Mouse (Mus musculus): ENCODE measurements at regions not wholly inside any gene's neighbourhood (a gene's known extent, or its start where the extent isn't known, plus 50 kb on each side); places are given as distances from the start of the nearest gene placed in this dataset.

DNA sequence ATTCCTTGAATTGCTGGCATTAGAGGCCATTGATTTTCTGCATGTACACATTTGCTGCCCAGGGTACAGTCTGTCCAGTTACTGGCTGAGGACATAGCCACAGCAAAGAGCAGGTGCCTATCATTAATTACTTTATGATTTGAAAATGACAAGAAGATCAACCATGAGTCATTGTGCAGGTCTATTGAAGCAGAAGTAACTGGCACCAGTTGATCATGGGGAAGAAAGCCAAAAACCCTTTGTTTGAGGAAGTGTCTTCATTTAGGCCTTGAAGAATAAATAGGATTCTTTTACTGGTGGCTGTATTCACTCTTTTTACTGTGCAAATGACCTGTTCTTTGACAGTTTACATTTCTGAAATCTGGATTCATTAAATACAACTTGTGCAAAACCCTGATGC lies 863.0 kb downstream of the Serpinb8 start:
- DNase-seq (ENCODE audit: low spot score), result no peak
- TF ChIP-seq CTCF (IDR thresholded peaks at IDR 0.05; ENCODE audit: low read depth), result no peak
- no peaks in the 10 kb centered on the region for H3K4me1 ChIP-seq (replicated peaks; ENCODE audit: insufficient read depth, low read length)

DNA sequence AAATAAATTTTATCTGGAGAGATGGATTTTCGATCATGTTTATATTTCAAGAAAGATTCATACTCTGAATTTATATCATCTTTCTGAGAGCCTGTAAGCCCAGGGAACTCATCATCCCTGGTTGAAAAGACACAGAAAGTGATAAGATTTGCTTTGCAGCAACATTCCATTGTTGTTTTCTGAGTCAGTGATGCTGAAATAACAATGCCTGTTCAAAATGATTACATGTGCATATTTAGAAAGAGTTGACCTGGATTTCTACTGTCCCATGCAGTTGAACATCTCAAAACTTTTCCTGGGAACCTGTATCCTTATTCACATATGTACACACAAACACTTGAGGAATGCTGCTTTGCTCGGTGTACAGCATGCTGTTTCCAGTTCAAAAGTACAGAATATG lies 882.2 kb downstream of the Serpinb8 start:
- Histone ChIP-seq H3K9me3 (replicated peaks; ENCODE audit: low read length) (no peaks in the 10 kb centered on the region), H3K4me3 (replicated peaks; ENCODE audit: low read depth, low read length) (no peak overlapping the region), H3K36me3 (ENCODE audit: insufficient read depth, low read length) (no peaks in the 10 kb centered on the region), H3K9ac (ENCODE audit: low read depth, low read length) (no peak overlapping the region), H3K4me2 (ENCODE audit: low read length) (no peak overlapping the region), H3K27ac (no peak overlapping the region), H3K27me3 (ENCODE audit: insufficient read depth, low read length) (no peaks in the 10 kb centered on the region), H3K4me1 (replicated peaks; ENCODE audit: insufficient read depth, low read length) (no peaks in the 10 kb centered on the region)
- 87% methylated on average over 2 of the region's 2 CpGs for WGBS
- ATAC-seq (replicated peaks; ENCODE audit: low FRiP score, low read depth), result no peak
- no peak for TF ChIP-seq CTCF (IDR thresholded peaks at IDR 0.05; ENCODE audit: low read depth)
- DNase-seq (ENCODE audit: low spot score), result no peak

More for the DNA sequence above, 863.0 kb downstream of the Serpinb8 start:
- H3K27me3 ChIP-seq (ENCODE audit: insufficient read depth, low read length), result no peaks in the 10 kb centered on the region
- no peak overlapping the region for H3K4me3 ChIP-seq (replicated peaks; ENCODE audit: low read depth, low read length)
- no peak for ATAC-seq (replicated peaks; ENCODE audit: low FRiP score, low read depth)
- no peak overlapping the region for H3K27ac ChIP-seq
- no peaks in the 10 kb centered on the region for H3K36me3 ChIP-seq (ENCODE audit: insufficient read depth, low read length)
- H3K4me2 ChIP-seq (ENCODE audit: low read length), result no peak overlapping the region
- H3K9me3 ChIP-seq (replicated peaks; ENCODE audit: low read length), result no peaks in the 10 kb centered on the region
- no peak overlapping the region for H3K9ac ChIP-seq (ENCODE audit: low read depth, low read length)

DNA sequence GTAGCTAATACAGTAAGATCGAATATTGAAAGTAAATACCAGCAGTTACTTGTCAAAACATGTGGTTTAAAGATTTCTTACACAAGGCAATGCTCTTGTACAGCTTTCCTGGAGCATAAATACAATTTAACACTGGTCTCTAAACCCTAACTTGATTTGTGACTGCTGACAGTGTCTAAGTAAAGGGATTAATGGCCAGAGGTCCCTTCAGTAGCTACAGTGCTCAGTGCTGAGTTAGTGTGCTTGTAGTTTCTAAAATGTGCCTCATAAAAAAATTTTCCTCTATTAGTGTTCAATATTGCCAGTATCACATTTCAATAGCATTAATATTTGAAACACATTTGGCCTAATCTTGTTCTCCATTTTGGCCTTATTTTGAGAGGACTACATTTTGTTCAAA lies 909.0 kb downstream of the Serpinb8 start:
- H3K36me3 ChIP-seq (ENCODE audit: insufficient read depth, low read length), result no peaks in the 10 kb centered on the region
- DNase-seq (ENCODE audit: low spot score) (peak; percentile 9), ATAC-seq (replicated peaks; ENCODE audit: low FRiP score, low read depth) (no peak)
- H3K9me3 ChIP-seq (replicated peaks; ENCODE audit: low read length), result no peaks in the 10 kb centered on the region
- no peak overlapping the region for H3K4me3 ChIP-seq (replicated peaks; ENCODE audit: low read depth, low read length)
- H3K4me2 ChIP-seq (ENCODE audit: low read length), result no peak overlapping the region
- H3K27ac ChIP-seq, result no peak overlapping the region
- H3K4me1 ChIP-seq (replicated peaks; ENCODE audit: insufficient read depth, low read length), result no peaks in the 10 kb centered on the region
- no peak for TF ChIP-seq CTCF (IDR thresholded peaks at IDR 0.05; ENCODE audit: low read depth)
- H3K9ac ChIP-seq (ENCODE audit: low read depth, low read length), result no peak overlapping the region
- H3K27me3 ChIP-seq (ENCODE audit: insufficient read depth, low read length), result no peaks in the 10 kb centered on the region
- WGBS, result 47% methylated on average over 1 of the region's 1 CpGs

DNA sequence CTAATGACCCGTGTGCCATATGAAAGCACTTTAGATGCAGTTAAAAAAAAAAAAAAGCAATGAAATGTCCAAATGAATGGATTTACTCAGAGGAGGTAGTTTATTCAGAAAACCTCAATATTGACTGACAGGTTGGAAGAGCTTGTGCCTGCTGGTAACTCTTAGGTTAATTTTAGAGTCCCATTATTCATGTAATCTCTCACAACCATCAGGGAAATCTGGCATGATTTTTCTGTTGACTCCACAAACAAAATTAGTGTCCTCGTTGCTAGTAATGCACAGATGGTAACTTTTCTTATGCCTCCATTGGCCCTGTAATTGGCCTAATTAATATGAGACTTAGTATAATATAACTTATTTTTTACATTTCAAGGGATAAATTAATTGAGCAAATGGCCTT lies 937.6 kb downstream of the Serpinb8 start:
- no peak overlapping the region for H3K9ac ChIP-seq (ENCODE audit: low read depth, low read length)
- no peak overlapping the region for H3K4me3 ChIP-seq (replicated peaks; ENCODE audit: low read depth, low read length)
- no peak for TF ChIP-seq CTCF (IDR thresholded peaks at IDR 0.05; ENCODE audit: low read depth)
- ATAC-seq (replicated peaks; ENCODE audit: low FRiP score, low read depth) (no peak), DNase-seq (ENCODE audit: low spot score) (no peak)
- no peaks in the 10 kb centered on the region for H3K36me3 ChIP-seq (ENCODE audit: insufficient read depth, low read length)
- H3K4me2 ChIP-seq (ENCODE audit: low read length), result no peak overlapping the region
- no peaks in the 10 kb centered on the region for H3K27me3 ChIP-seq (ENCODE audit: insufficient read depth, low read length)
- H3K9me3 ChIP-seq (replicated peaks; ENCODE audit: low read length), result no peaks in the 10 kb centered on the region
- no peaks in the 10 kb centered on the region for H3K4me1 ChIP-seq (replicated peaks; ENCODE audit: insufficient read depth, low read length)
- H3K27ac ChIP-seq, result no peak overlapping the region
- 78% methylated on average over 2 of the region's 2 CpGs for WGBS

DNA sequence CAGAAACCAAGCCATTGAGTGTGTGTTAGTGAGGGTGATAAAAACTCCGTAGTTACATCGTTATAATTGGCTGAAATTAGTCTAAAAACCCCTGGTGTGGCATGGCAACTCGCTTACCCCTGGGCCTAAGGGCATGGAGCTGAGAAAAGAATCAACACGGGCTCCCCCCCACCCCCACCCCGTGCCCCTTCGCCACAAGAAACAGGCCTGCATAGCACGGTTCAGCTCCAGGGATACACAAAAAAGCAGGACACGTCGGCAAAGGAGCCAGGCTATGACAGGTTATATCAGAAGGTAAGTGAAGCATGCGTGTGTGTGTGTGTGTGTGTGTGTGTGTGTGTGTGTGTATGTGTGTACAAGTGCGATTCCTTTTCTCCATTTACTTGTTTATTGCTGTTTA lies 948.4 kb downstream of the Serpinb8 start:
- no peaks in the 10 kb centered on the region for H3K27me3 ChIP-seq (ENCODE audit: insufficient read depth, low read length)
- H3K4me1 ChIP-seq (replicated peaks; ENCODE audit: insufficient read depth, low read length), result no peaks in the 10 kb centered on the region

DNA sequence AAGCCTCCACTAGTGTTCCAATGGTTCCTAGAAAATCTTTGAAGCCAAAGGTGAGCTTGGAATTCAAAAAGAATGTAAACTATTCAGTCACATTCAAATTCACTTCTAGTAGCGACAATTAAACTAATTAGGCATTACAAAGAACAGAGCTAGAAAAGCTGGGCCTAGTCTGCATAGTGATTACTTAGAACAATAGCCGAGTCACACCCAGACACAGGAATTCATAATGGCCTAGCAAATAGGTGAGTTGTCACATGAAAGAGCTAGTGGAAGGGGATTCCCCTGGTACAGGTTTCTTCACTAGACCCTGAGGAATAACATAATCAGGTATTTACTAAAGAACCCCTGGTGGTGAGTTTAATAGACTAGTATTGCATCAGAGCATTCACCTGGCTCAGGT lies 958.9 kb downstream of the Serpinb8 start:
- H3K4me3 ChIP-seq (replicated peaks; ENCODE audit: low read depth, low read length), result no peak overlapping the region
- DNase-seq (ENCODE audit: low spot score), result no peak
- H3K27me3 ChIP-seq (ENCODE audit: insufficient read depth, low read length), result no peaks in the 10 kb centered on the region
- no peaks in the 10 kb centered on the region for H3K4me1 ChIP-seq (replicated peaks; ENCODE audit: insufficient read depth, low read length)
- no peak for TF ChIP-seq CTCF (IDR thresholded peaks at IDR 0.05; ENCODE audit: low read depth)
- H3K4me2 ChIP-seq (ENCODE audit: low read length), result no peak overlapping the region
- ATAC-seq (replicated peaks; ENCODE audit: low FRiP score, low read depth), result no peak
- no peak overlapping the region for H3K27ac ChIP-seq
- WGBS, result 45% methylated on average over 2 of the region's 2 CpGs
- no peaks in the 10 kb centered on the region for H3K9me3 ChIP-seq (replicated peaks; ENCODE audit: low read length)
- H3K9ac ChIP-seq (ENCODE audit: low read depth, low read length), result no peak overlapping the region
- no peaks in the 10 kb centered on the region for H3K36me3 ChIP-seq (ENCODE audit: insufficient read depth, low read length)

More for the DNA sequence above, 948.4 kb downstream of the Serpinb8 start:
- Histone ChIP-seq H3K36me3 (ENCODE audit: insufficient read depth, low read length) (no peaks in the 10 kb centered on the region), H3K9ac (ENCODE audit: low read depth, low read length) (no peak overlapping the region), H3K9me3 (replicated peaks; ENCODE audit: low read length) (no peaks in the 10 kb centered on the region), H3K4me2 (ENCODE audit: low read length) (no peak overlapping the region), H3K27ac (no peak overlapping the region), H3K4me3 (replicated peaks; ENCODE audit: low read depth, low read length) (no peak overlapping the region)
- WGBS, result 77% methylated on average over 11 of the region's 11 CpGs
- no peak for TF ChIP-seq CTCF (IDR thresholded peaks at IDR 0.05; ENCODE audit: low read depth)
- DNase-seq (ENCODE audit: low spot score), result no peak
- ATAC-seq (replicated peaks; ENCODE audit: low FRiP score, low read depth), result no peak

DNA sequence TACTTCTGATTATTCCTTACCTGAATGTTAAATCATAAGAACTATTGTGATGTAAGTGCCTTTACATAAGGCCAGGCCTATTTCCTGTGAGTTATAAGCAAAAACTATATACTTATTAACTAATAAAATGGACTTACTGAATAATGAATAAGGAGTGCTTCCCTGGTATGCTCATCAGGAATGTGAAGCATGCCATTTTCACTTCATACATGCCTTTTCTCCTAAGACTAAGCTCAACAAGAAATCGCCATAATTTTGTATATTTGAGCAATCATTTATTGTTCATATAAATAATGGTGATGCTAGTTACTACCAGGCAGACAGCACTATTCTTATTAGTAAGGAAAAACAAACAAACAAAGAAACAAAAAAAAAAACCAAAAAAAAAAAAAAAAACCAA lies 969.1 kb downstream of the Serpinb8 start:
- no peak for ATAC-seq (replicated peaks; ENCODE audit: low FRiP score, low read depth)
- no peaks in the 10 kb centered on the region for H3K27me3 ChIP-seq (ENCODE audit: insufficient read depth, low read length)
- H3K4me1 ChIP-seq (replicated peaks; ENCODE audit: insufficient read depth, low read length), result no peaks in the 10 kb centered on the region
- H3K4me3 ChIP-seq (replicated peaks; ENCODE audit: low read depth, low read length), result no peak overlapping the region
- DNase-seq (ENCODE audit: low spot score), result no peak
- no peaks in the 10 kb centered on the region for H3K9me3 ChIP-seq (replicated peaks; ENCODE audit: low read length)
- H3K4me2 ChIP-seq (ENCODE audit: low read length), result no peak overlapping the region
- TF ChIP-seq CTCF (IDR thresholded peaks at IDR 0.05; ENCODE audit: low read depth), result no peak
- H3K27ac ChIP-seq, result no peak overlapping the region
- H3K9ac ChIP-seq (ENCODE audit: low read depth, low read length), result no peak overlapping the region
- 80% methylated on average over 1 of the region's 1 CpGs for WGBS
- no peaks in the 10 kb centered on the region for H3K36me3 ChIP-seq (ENCODE audit: insufficient read depth, low read length)
